Mouse (Mus musculus) hindbrain, embryonic 12.5 days (tissue): ENCODE data around the gene Tomm22. TPM values are rescaled to one million over a fixed set of nuclear protein-coding genes. Genes with fewer than 3 reads are reported as not detected.
A peak's percentile ranks its signal among the peaks of the same experiment; 100 is the strongest.

Source experiments
- ATAC-seq: fragments of 200-750 bp; cut with Nextera tagmentation; 2 replicates; pipeline ENCODE4 v1.8.0; 2017; ENCODE audit warnings: moderate TSS enrichment; ENCODE audit not compliant: low FRiP score
- H3K27ac ChIP-seq: fragments of 300-500 bp; sonication (generic); 2 replicates; pipeline ENCODE4 v1.5.1; 2016; ENCODE audit warnings: mild to moderate bottlenecking
- H3K27me3 ChIP-seq: fragments of 300-500 bp; sonication (generic); 2 replicates; pipeline ENCODE4 v1.6.1; 2016; ENCODE audit warnings: mild to moderate bottlenecking
- H3K36me3 ChIP-seq: fragments of 300-500 bp; sonication (generic); 2 replicates; pipeline ENCODE4 v1.6.1; 2016; ENCODE audit warnings: mild to moderate bottlenecking
- H3K4me1 ChIP-seq: fragments of 300-500 bp; sonication (generic); 2 replicates; pipeline ENCODE4 v1.6.1; 2016
- H3K4me2 ChIP-seq: fragments of 300-500 bp; sonication (generic); replicated peaks from 2 replicates; pipeline ENCODE4 v1.6.1; 2016; ENCODE audit warnings: mild to moderate bottlenecking
- H3K4me3 ChIP-seq: fragments of 300-500 bp; sonication (generic); 2 replicates; pipeline ENCODE4 v1.5.1; 2016; ENCODE audit warnings: mild to moderate bottlenecking
- H3K9ac ChIP-seq: fragments of 300-500 bp; sonication (generic); 2 replicates; pipeline ENCODE4 v1.6.1; 2016; ENCODE audit warnings: mild to moderate bottlenecking, moderate library complexity
- H3K9me3 ChIP-seq: fragments of 300-500 bp; sonication (generic); replicated peaks from 2 replicates; pipeline ENCODE4 v1.6.1; 2016; ENCODE audit warnings: mild to moderate bottlenecking
- WGBS: fragments of 180-500 bp; shearing (Covaris S2); methylation state at CpG from one replicate; pipeline ENCODE4 v1.1.7; 2016; 5-methylcytosine and 5-hydroxymethylcytosine counted together
- polyA plus RNA-seq: library from polyadenylated mRNA; unstranded; fragments of >200 nt; fragmentation: Nextera tagmentation; extraction: Ambion mirVana; gene quantifications from 2 replicates; pipeline ENCODE4 v1.2.1, GENCODE M21; 2016

Tomm22 gene
- polyA plus RNA-seq, 1 experiment from 2014 or later: 239 TPM

- under 1% methylated on average over 68 of the region's 72 CpGs for whole genome bisulfite sequencing
- Histone ChIP-seq H3K36me3 (no peaks in the 10 kb centered on the region), H3K4me3 (peak within 1 kb of the TSS; percentile 95), H3K27me3 (no peaks in the 10 kb centered on the region), H3K4me1 (peaks cover 66% of the 10 kb centered on the region), H3K9me3 (no peaks in the 10 kb centered on the region), H3K27ac (peak within 1 kb of the TSS; percentile 87), H3K9ac (peak within 1 kb of the TSS; percentile 97), H3K4me2 (peak within 1 kb of the TSS; percentile 80)
- peak; percentile 47 for ATAC-seq
These were observed 17.1 kb downstream of the Tomm22 start, which contains the start of gene Josd1 for GRCm38 (mm10) chr15:79687646-79688267. TSS of gene Josd1 (minus strand) at chr15:79687919.

GRCm38 (mm10) chr15:79688268-79688956, 17.8 kb downstream of the Tomm22 start:
- peaks cover 66% of the 10 kb centered on the region for H3K4me1 ChIP-seq
- H3K9me3 ChIP-seq: no peaks in the 10 kb centered on the region
- WGBS: 6% methylated on average over 8 of the region's 8 CpGs
- H3K4me3 ChIP-seq: peak overlapping the region; percentile 95
- H3K36me3 ChIP-seq: no peaks in the 10 kb centered on the region
- H3K27ac ChIP-seq: peak overlapping the region; percentile 87
- H3K27me3 ChIP-seq: no peaks in the 10 kb centered on the region
- peak overlapping the region; percentile 97; the same call in 1 of the 2 replicates for H3K9ac ChIP-seq
- H3K4me2 ChIP-seq: peak overlapping the region; percentile 80
- no peak for ATAC-seq

GRCm38 (mm10) chr15:79689662-79690425, 19.2 kb downstream of the Tomm22 start:
- Histone ChIP-seq H3K4me3 (peak overlapping the region; percentile 93), H3K4me1 (peaks cover 55% of the 10 kb centered on the region), H3K9me3 (no peaks in the 10 kb centered on the region), H3K27me3 (no peaks in the 10 kb centered on the region), H3K36me3 (0 out of 2 replicates have a peak, but pooled peaks cover 4% of the 10 kb centered on the region), H3K4me2 (peak overlapping the region; percentile 90), H3K9ac (no peak overlapping the region), H3K27ac (0 out of 2 replicates have a peak overlapping the region, but pooled peaks have one; percentile 36)
- WGBS: 17% methylated on average over 24 of the region's 24 CpGs
- ATAC-seq: no peak

- Histone ChIP-seq H3K4me3 (peak within 1 kb of the TSS; percentile 93), H3K4me2 (peak within 1 kb of the TSS; percentile 90), H3K9me3 (no peaks in the 10 kb centered on the region), H3K27ac (peak within 1 kb of the TSS; percentile 94), H3K9ac (peak within 1 kb of the TSS; percentile 81), H3K27me3 (no peaks in the 10 kb centered on the region), H3K36me3 (0 out of 2 replicates have a peak, but pooled peaks cover 5% of the 10 kb centered on the region), H3K4me1 (peaks cover 48% of the 10 kb centered on the region)
- peak; percentile 97 for ATAC-seq
- WGBS: under 1% methylated on average over 45 of the region's 45 CpGs
These were observed 19.9 kb downstream of the Tomm22 start, which contains the start of gene Gtpbp1 for GRCm38 (mm10) chr15:79690426-79691022. TSS of gene Gtpbp1 (plus strand) at chr15:79690845.

- peaks cover 43% of the 10 kb centered on the region for H3K4me1 ChIP-seq
- H3K27ac ChIP-seq: peak overlapping the region; percentile 94
- H3K4me2 ChIP-seq: peak overlapping the region; percentile 90
- H3K36me3 ChIP-seq: 0 out of 2 replicates have a peak, but pooled peaks cover 7% of the 10 kb centered on the region
- no peaks in the 10 kb centered on the region for H3K27me3 ChIP-seq
- WGBS: under 1% methylated on average over 52 of the region's 53 CpGs
- peak overlapping the region; percentile 81 for H3K9ac ChIP-seq
- no peaks in the 10 kb centered on the region for H3K9me3 ChIP-seq
- H3K4me3 ChIP-seq: peak overlapping the region; percentile 93
- peak; percentile 44 for ATAC-seq
These were observed 20.4 kb downstream of the Tomm22 start for GRCm38 (mm10) chr15:79691023-79691508.

- H3K36me3 ChIP-seq: 0 out of 2 replicates have a peak, but pooled peaks cover 7% of the 10 kb centered on the region
- H3K4me2 ChIP-seq: peak overlapping the region; percentile 90
- no peak overlapping the region for H3K9ac ChIP-seq
- no peaks in the 10 kb centered on the region for H3K9me3 ChIP-seq
- peaks cover 46% of the 10 kb centered on the region for H3K4me1 ChIP-seq
- no peaks in the 10 kb centered on the region for H3K27me3 ChIP-seq
- H3K27ac ChIP-seq: no peak overlapping the region
- no peak overlapping the region for H3K4me3 ChIP-seq
- 88% methylated on average over 5 of the region's 5 CpGs for WGBS
- no peak for ATAC-seq
These were observed 21.7 kb downstream of the Tomm22 start for GRCm38 (mm10) chr15:79692334-79692733.

GRCm38 (mm10) chr15:79693740-79694139, 23.1 kb downstream of the Tomm22 start:
- Histone ChIP-seq H3K36me3 (0 out of 2 replicates have a peak, but pooled peaks cover 7% of the 10 kb centered on the region), H3K9me3 (no peaks in the 10 kb centered on the region), H3K4me1 (peaks cover 46% of the 10 kb centered on the region), H3K4me3 (no peak overlapping the region), H3K27me3 (no peaks in the 10 kb centered on the region), H3K27ac (no peak overlapping the region), H3K4me2 (0 out of 2 replicates have a peak overlapping the region, but pooled peaks have one; percentile 22), H3K9ac (0 out of 2 replicates have a peak overlapping the region, but pooled peaks have one; percentile 14)
- ATAC-seq: no peak
- WGBS: 92% methylated on average over 11 of the region's 11 CpGs

- H3K4me3 ChIP-seq: no peak overlapping the region
- H3K36me3 ChIP-seq: 0 out of 2 replicates have a peak, but pooled peaks cover 12% of the 10 kb centered on the region
- H3K9me3 ChIP-seq: no peaks in the 10 kb centered on the region
- no peak overlapping the region for H3K9ac ChIP-seq
- H3K4me1 ChIP-seq: peaks cover 43% of the 10 kb centered on the region
- 94% methylated on average over 4 of the region's 4 CpGs for WGBS
- no peak overlapping the region for H3K4me2 ChIP-seq
- H3K27ac ChIP-seq: no peak overlapping the region
- no peaks in the 10 kb centered on the region for H3K27me3 ChIP-seq
- no peak for ATAC-seq
These were observed 23.9 kb downstream of the Tomm22 start for GRCm38 (mm10) chr15:79694512-79694911.

GRCm38 (mm10) chr15:79695516-79695915, 24.9 kb downstream of the Tomm22 start:
- H3K4me3 ChIP-seq: no peak overlapping the region
- H3K27me3 ChIP-seq: no peaks in the 10 kb centered on the region
- WGBS: 82% methylated on average over 3 of the region's 3 CpGs
- no peak overlapping the region for H3K4me2 ChIP-seq
- H3K9ac ChIP-seq: no peak overlapping the region
- no peaks in the 10 kb centered on the region for H3K9me3 ChIP-seq
- ATAC-seq: no peak
- peaks cover 37% of the 10 kb centered on the region for H3K4me1 ChIP-seq
- no peak overlapping the region for H3K27ac ChIP-seq
- 0 out of 2 replicates have a peak, but pooled peaks cover 14% of the 10 kb centered on the region for H3K36me3 ChIP-seq

GRCm38 (mm10) chr15:79696508-79696907, 25.8 kb downstream of the Tomm22 start:
- Histone ChIP-seq H3K4me2 (no peak overlapping the region), H3K4me3 (no peak overlapping the region), H3K27ac (peak overlapping the region; percentile 25; the same call in 1 of the 2 replicates), H3K9me3 (no peaks in the 10 kb centered on the region), H3K36me3 (0 out of 2 replicates have a peak, but pooled peaks cover 14% of the 10 kb centered on the region), H3K9ac (no peak overlapping the region), H3K4me1 (peaks cover 35% of the 10 kb centered on the region), H3K27me3 (no peaks in the 10 kb centered on the region)
- 96% methylated on average over 2 of the region's 2 CpGs for WGBS
- ATAC-seq: no peak

GRCm38 (mm10) chr15:79697011-79697410, 26.4 kb downstream of the Tomm22 start:
- H3K27me3 ChIP-seq: no peaks in the 10 kb centered on the region
- whole genome bisulfite sequencing: 69% methylated on average over 6 of the region's 6 CpGs
- no peaks in the 10 kb centered on the region for H3K9me3 ChIP-seq
- H3K9ac ChIP-seq: no peak overlapping the region
- H3K4me1 ChIP-seq: peaks cover 30% of the 10 kb centered on the region
- no peak overlapping the region for H3K4me2 ChIP-seq
- H3K4me3 ChIP-seq: no peak overlapping the region
- ATAC-seq: no peak
- H3K27ac ChIP-seq: peak overlapping the region; percentile 25
- 0 out of 2 replicates have a peak, but pooled peaks cover 14% of the 10 kb centered on the region for H3K36me3 ChIP-seq
